In the genomic region with DNA sequence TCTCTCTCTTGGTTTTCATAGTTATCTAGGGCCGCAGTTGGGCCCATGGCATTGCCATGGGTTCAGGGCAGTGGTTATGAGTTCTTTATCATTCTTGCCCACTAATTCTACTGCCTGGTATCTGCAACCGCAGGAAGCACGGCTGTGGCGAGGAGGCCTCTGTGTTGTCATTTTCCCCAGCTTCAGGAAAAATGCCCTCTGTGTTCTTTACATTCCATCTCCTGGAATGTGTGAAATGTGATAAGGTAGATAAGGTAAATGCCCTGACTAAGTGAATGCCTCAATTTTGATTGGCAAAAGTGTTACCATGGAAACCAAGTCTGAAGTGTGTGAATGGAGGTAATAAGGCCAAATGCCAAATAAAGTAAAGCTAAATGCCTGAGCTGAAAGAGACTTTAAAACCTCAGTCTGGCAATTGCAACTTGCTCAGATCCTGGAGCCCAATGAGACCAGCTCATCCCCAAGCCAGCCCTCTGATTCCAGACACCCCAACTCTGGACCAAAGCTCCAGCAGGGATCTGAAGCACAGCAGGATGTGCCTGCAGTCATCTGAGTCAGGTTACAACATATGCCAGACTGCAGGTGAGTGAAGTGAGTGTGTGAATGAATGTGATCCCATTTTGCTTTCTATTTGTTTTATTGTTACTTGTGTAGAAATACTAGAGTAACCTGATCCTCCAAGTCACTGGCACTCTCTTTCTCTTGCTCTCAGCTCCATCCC, we compare ENCODE assay signal across 19 mouse cellular contexts. TPM values are rescaled to one million over a fixed set of nuclear protein-coding genes. Genes with fewer than 3 reads are reported as not detected.
A peak's percentile ranks its signal among the peaks of the same experiment; 100 is the strongest.
DNase-seq lines count a peak whose midpoint lies in the region; ATAC-seq and TF ChIP-seq lines count a peak whose summit lies in the region.
"Had no signal": no experiment of that assay in that cellular context is flagged by ENCODE, and none has a peak within 500 bp of the region (broad histone marks: within the 10 kb centered on the region; RNA-seq: fewer than 3 reads in every experiment).

No protein-coding gene starts in this region.

- no peak for TF ChIP-seq CTCF in liver, postnatal 0 days (IDR thresholded peaks at IDR 0.05; ENCODE audit: low read depth)
- no peak for TF ChIP-seq CTCF in layer of hippocampus, adult 2 months (conservative IDR thresholded peaks at IDR 0.05)

- peak; percentile 97 for TF ChIP-seq EP300 in liver, postnatal 0 days (IDR thresholded peaks at IDR 0.05; ENCODE audit: low read depth)

- no peak overlapping the region for H3K4me2 ChIP-seq in heart, embryonic 12.5 days
- no peak overlapping the region for H3K4me2 ChIP-seq in heart, embryonic 11.5 days
- peak overlapping the region; percentile 38 for H3K4me2 ChIP-seq in liver, postnatal 0 days (ENCODE audit: low read depth, low read length)
- H3K4me2 ChIP-seq: forebrain, embryonic 12.5 days; heart, embryonic 15.5 days; hindbrain, embryonic 15.5 days; midbrain, embryonic 15.5 days; neural tube, embryonic 12.5 days had no signal

- 5% methylated on average over 4 of the region's 4 CpGs for WGBS in heart, embryonic 12.5 days
- WGBS in heart, embryonic 11.5 days (ENCODE audit: insufficient replicate concordance) = 15% methylated on average over 4 of the region's 4 CpGs
- WGBS in liver, postnatal 0 days (ENCODE audit: insufficient replicate concordance) = 25% methylated on average over 4 of the region's 4 CpGs

- no peaks in the 10 kb centered on the region for H3K9me3 ChIP-seq in heart, embryonic 12.5 days (replicated peaks)
- H3K9me3 ChIP-seq in heart, embryonic 11.5 days (replicated peaks; ENCODE audit: control insufficient read depth, low read length) = no peaks in the 10 kb centered on the region
- no peaks in the 10 kb centered on the region for H3K9me3 ChIP-seq in liver, postnatal 0 days (ENCODE audit: low read length)
- H3K9me3 ChIP-seq: forebrain, embryonic 12.5 days; heart, embryonic 15.5 days; hindbrain, embryonic 15.5 days; midbrain, embryonic 15.5 days; neural tube, embryonic 12.5 days had no signal

- no peak overlapping the region for H3K9ac ChIP-seq in heart, embryonic 12.5 days
- H3K9ac ChIP-seq in heart, embryonic 11.5 days (ENCODE audit: low read depth, low read length) = no peak overlapping the region
- no peak overlapping the region for H3K9ac ChIP-seq in liver, postnatal 0 days (replicated peaks)
- H3K9ac ChIP-seq: forebrain, embryonic 12.5 days; heart, embryonic 15.5 days; hindbrain, embryonic 15.5 days; midbrain, embryonic 15.5 days; neural tube, embryonic 12.5 days had no signal

- peak; percentile 83 for DNase-seq in 416B (ENCODE audit: low read depth)
- DNase-seq in liver, postnatal 0 days = peak; percentile 39
- no peak for DNase-seq in retina, postnatal 1 day
- DNase-seq in layer of hippocampus, adult 2 months (ENCODE audit: low spot score in 2 of 2) = no peak
- no peak for DNase-seq in heart, postnatal 36 days
- DNase-seq: adrenal gland, adult 8-10 months; cerebellum, adult 11-12 months; gastrocnemius, adult 2 months; kidney, postnatal 25 days; right cerebral cortex, adult 18-20 months; thymus, postnatal 25 days had no signal

- H3K27ac ChIP-seq in heart, embryonic 12.5 days (ENCODE audit: poor library complexity, severe bottlenecking) = no peak overlapping the region
- H3K27ac ChIP-seq in heart, embryonic 11.5 days (ENCODE audit: low read depth, low read length) = no peak overlapping the region
- H3K27ac ChIP-seq in liver, postnatal 0 days (ENCODE audit: low read depth) = peak overlapping the region; percentile 62
- no peak overlapping the region for H3K27ac ChIP-seq in layer of hippocampus, adult 2 months
- H3K27ac ChIP-seq: forebrain, embryonic 12.5 days; gastrocnemius, adult 2 months; heart, embryonic 15.5 days; hindbrain, embryonic 15.5 days; midbrain, embryonic 15.5 days; neural tube, embryonic 12.5 days had no signal

- H3K4me3 ChIP-seq in heart, embryonic 12.5 days = no peak overlapping the region
- no peak overlapping the region for H3K4me3 ChIP-seq in heart, embryonic 11.5 days (ENCODE audit: low read depth, low read length)
- no peak overlapping the region for H3K4me3 ChIP-seq in liver, postnatal 0 days (ENCODE audit: low read depth, low read length)
- no peak overlapping the region for H3K4me3 ChIP-seq in layer of hippocampus, adult 2 months
- H3K4me3 ChIP-seq: forebrain, embryonic 12.5 days; gastrocnemius, adult 2 months; heart, embryonic 15.5 days; hindbrain, embryonic 15.5 days; midbrain, embryonic 15.5 days; neural tube, embryonic 12.5 days had no signal

- peaks cover 6% of the 10 kb centered on the region; the same call in 1 of the 2 replicates for H3K4me1 ChIP-seq in heart, embryonic 12.5 days (replicated peaks)
- H3K4me1 ChIP-seq in heart, embryonic 11.5 days (ENCODE audit: control insufficient read depth, insufficient read depth, low read length) = no peaks in the 10 kb centered on the region
- peaks cover 10% of the 10 kb centered on the region for H3K4me1 ChIP-seq in liver, postnatal 0 days (ENCODE audit: insufficient read depth)
- H3K4me1 ChIP-seq: forebrain, embryonic 12.5 days; hindbrain, embryonic 15.5 days; midbrain, embryonic 15.5 days; neural tube, embryonic 12.5 days had no signal

- intact Hi-C loops in heart, postnatal 36 days (cut with DNase I) = no loop called here

- H3K36me3 ChIP-seq in heart, embryonic 12.5 days = no peaks in the 10 kb centered on the region
- H3K36me3 ChIP-seq in heart, embryonic 11.5 days (ENCODE audit: control insufficient read depth, insufficient read depth, low read length) = no peaks in the 10 kb centered on the region
- H3K36me3 ChIP-seq in liver, postnatal 0 days (replicated peaks; ENCODE audit: insufficient read depth, low read length) = no peaks in the 10 kb centered on the region
- H3K36me3 ChIP-seq: forebrain, embryonic 12.5 days; heart, embryonic 15.5 days; hindbrain, embryonic 15.5 days; midbrain, embryonic 15.5 days; neural tube, embryonic 12.5 days had no signal

- H3K27me3 ChIP-seq in heart, embryonic 12.5 days (replicated peaks) = no peaks in the 10 kb centered on the region
- no peaks in the 10 kb centered on the region for H3K27me3 ChIP-seq in heart, embryonic 11.5 days (ENCODE audit: control insufficient read depth, insufficient read depth, low read length)
- no peaks in the 10 kb centered on the region for H3K27me3 ChIP-seq in liver, postnatal 0 days (ENCODE audit: insufficient read depth, low read length)
- H3K27me3 ChIP-seq: forebrain, embryonic 12.5 days; heart, embryonic 15.5 days; hindbrain, embryonic 15.5 days; midbrain, embryonic 15.5 days; neural tube, embryonic 12.5 days had no signal

- peak; percentile 22; the same call in 1 of the 2 replicates for ATAC-seq in heart, embryonic 12.5 days (ENCODE audit: insufficient number of reproducible peaks, low FRiP score)
- no peak for ATAC-seq in heart, embryonic 11.5 days (replicated peaks; ENCODE audit: insufficient number of reproducible peaks, low FRiP score, low TSS enrichment)
- peak; percentile 99 for ATAC-seq in erythroid progenitor cell, adult 5-6 weeks (replicated peaks; ENCODE audit: low FRiP score, poor library complexity, severe bottlenecking)
- peak; percentile 99 for ATAC-seq in liver, postnatal 0 days
- ATAC-seq: midbrain, embryonic 15.5 days had no signal

RNA-seq across cellular contexts. Expression of a gene that starts 16.9 kb away (rescaled TPM):
- polyA plus RNA-seq in heart, embryonic 12.5 days (2016; fragmentation: Nextera tagmentation; extraction: Ambion mirVana) = 0.18 and 0.53 TPM in 2 replicates
- 0.03 and 1.1 TPM in 2 replicates for polyA plus RNA-seq in heart, embryonic 11.5 days (2014; fragmentation: Nextera tagmentation; extraction: Ambion mirVana)
- not detected in 2 replicates for total RNA-seq in erythroid progenitor cell, adult 5-6 weeks (2015; ENCODE audit: low replicate concordance)
- 0.13 and 0.23 TPM in 2 replicates for total RNA-seq in erythroid progenitor cell, adult 5-6 weeks (2017; ENCODE audit: low replicate concordance)
- polyA plus RNA-seq in liver, postnatal 0 days (2015; fragmentation: Nextera tagmentation; extraction: Ambion mirVana) = 4.7 and 5.0 TPM in 2 replicates
- total RNA-seq in layer of hippocampus, adult 2 months (2021) = 10 to 100 TPM in 1 of 2 experiments, 1 to 10 TPM in 1; 7.9 to 10.2 TPM
- total RNA-seq in heart, postnatal 36 days (2021) = 1 to 10 TPM; 1.5 to 5.1 TPM

RNA-seq across cellular contexts. Expression of a gene that starts 36.5 kb away (rescaled TPM):
- polyA plus RNA-seq in heart, embryonic 12.5 days (2016; fragmentation: Nextera tagmentation; extraction: Ambion mirVana) = 0.24 and 0.28 TPM in 2 replicates
- 0.39 TPM in 1 of 2 replicates, not detected in the other for polyA plus RNA-seq in heart, embryonic 11.5 days (2014; fragmentation: Nextera tagmentation; extraction: Ambion mirVana)
- total RNA-seq in erythroid progenitor cell, adult 5-6 weeks (2015; ENCODE audit: low replicate concordance) = 34.2 and 51.1 TPM in 2 replicates
- total RNA-seq in erythroid progenitor cell, adult 5-6 weeks (2017; ENCODE audit: low replicate concordance) = 21.4 and 26.1 TPM in 2 replicates
- polyA plus RNA-seq in liver, postnatal 0 days (2015; fragmentation: Nextera tagmentation; extraction: Ambion mirVana) = 4.9 and 5.0 TPM in 2 replicates
- under 1 TPM in 1 of 2 experiments, not detected in 1; 0.23 TPM for total RNA-seq in layer of hippocampus, adult 2 months (2021)
- 1 to 10 TPM; 1.2 to 1.7 TPM for total RNA-seq in heart, postnatal 36 days (2021)

Comparison
In these comparisons a context has a peak if more than half of its experiments do, and no peak if none do; other contexts are left out.
1. DNase-seq: peak in 416B (single experiment) and liver, postnatal 0 days (single experiment); none in retina, postnatal 1 day (single experiment), layer of hippocampus, adult 2 months (0 of 2) and heart, postnatal 36 days (0 of 2).
2. RNA of a gene that starts 36.5 kb away (total RNA-seq): 21.4 to 51.1 TPM in erythroid progenitor cell, adult 5-6 weeks; 1.2 to 1.7 TPM in heart, postnatal 36 days and 0.23 TPM in layer of hippocampus, adult 2 months; every median in the first group is over 4 times any median in the second.